Mouse (Mus musculus) neural tube, embryonic 12.5 days (tissue): ENCODE data around the gene Ccrl2. TPM values are rescaled to one million over a fixed set of nuclear protein-coding genes. Genes with fewer than 3 reads are reported as not detected.

Source experiments
- ATAC-seq: fragments of 200-750 bp; cut with Nextera tagmentation; 2 replicates; pipeline ENCODE4 v1.8.0; 2017; ENCODE audit warnings: low read depth, mild to moderate bottlenecking, moderate TSS enrichment, moderate library complexity; ENCODE audit not compliant: low FRiP score
- H3K27ac ChIP-seq: fragments of 300-500 bp; sonication (generic); 2 replicates; pipeline ENCODE4 v1.5.1; 2016
- H3K27me3 ChIP-seq: fragments of 300-500 bp; sonication (generic); replicated peaks from 2 replicates; pipeline ENCODE4 v1.6.1; 2016; ENCODE audit warnings: mild to moderate bottlenecking
- H3K36me3 ChIP-seq: fragments of 300-500 bp; sonication (generic); 2 replicates; pipeline ENCODE4 v1.6.1; 2016; ENCODE audit warnings: mild to moderate bottlenecking
- H3K4me1 ChIP-seq: fragments of 300-500 bp; sonication (generic); 2 replicates; pipeline ENCODE4 v1.6.1; 2016
- H3K4me2 ChIP-seq: fragments of 300-500 bp; sonication (generic); replicated peaks from 2 replicates; pipeline ENCODE4 v1.6.1; 2016; ENCODE audit warnings: mild to moderate bottlenecking
- H3K4me3 ChIP-seq: fragments of 300-500 bp; sonication (generic); 2 replicates; pipeline ENCODE4 v1.5.1; 2016
- H3K9ac ChIP-seq: fragments of 300-500 bp; sonication (generic); 2 replicates; pipeline ENCODE4 v1.6.1; 2016; ENCODE audit warnings: mild to moderate bottlenecking
- H3K9me3 ChIP-seq: fragments of 300-500 bp; sonication (generic); 2 replicates; pipeline ENCODE4 v1.6.1; 2016; ENCODE audit warnings: mild to moderate bottlenecking
- WGBS: fragments of 180-500 bp; shearing (Covaris S2); methylation state at CpG from one replicate; pipeline ENCODE4 v1.1.7; 2016; 5-methylcytosine and 5-hydroxymethylcytosine counted together
- polyA plus RNA-seq: library from polyadenylated mRNA; unstranded; fragments of >200 nt; fragmentation: Nextera tagmentation; extraction: Ambion mirVana; gene quantifications from 2 replicates; pipeline ENCODE4 v1.2.1, GENCODE M21; 2016

Gene Ccrl2
- polyA plus RNA-seq = 0.70 and 0.72 TPM in 2 replicates

GRCm38 (mm10) chr9:111056798-111057543, at the start of gene Ccrl2:
Ccrl2 (minus strand) TSS chr9:111057519.
- Histone ChIP-seq H3K4me3 (peak within 1 kb of the TSS; percentile 13; the same call in 1 of the 2 replicates), H3K9me3 (no peaks in the 10 kb centered on the region), H3K9ac (no peak within 1 kb of the TSS), H3K4me2 (peak within 1 kb of the TSS; percentile 17), H3K27ac (no peak within 1 kb of the TSS), H3K27me3 (no peaks in the 10 kb centered on the region), H3K36me3 (no peaks in the 10 kb centered on the region), H3K4me1 (no peaks in the 10 kb centered on the region)
- WGBS = 61% methylated on average over 17 of the region's 17 CpGs
- no peak for ATAC-seq

GRCm38 (mm10) chr9:111103893-111104292, 46.6 kb upstream of the Ccrl2 start:
- H3K9ac ChIP-seq = no peak overlapping the region
- no peaks in the 10 kb centered on the region for H3K9me3 ChIP-seq
- H3K4me2 ChIP-seq = no peak overlapping the region
- no peak for ATAC-seq
- no peak overlapping the region for H3K27ac ChIP-seq
- H3K4me3 ChIP-seq = no peak overlapping the region
- no peaks in the 10 kb centered on the region for H3K36me3 ChIP-seq
- H3K4me1 ChIP-seq = no peaks in the 10 kb centered on the region
- H3K27me3 ChIP-seq = no peaks in the 10 kb centered on the region; the same call in 1 of the 2 replicates
- 85% methylated on average over 5 of the region's 5 CpGs for WGBS

DNA sequence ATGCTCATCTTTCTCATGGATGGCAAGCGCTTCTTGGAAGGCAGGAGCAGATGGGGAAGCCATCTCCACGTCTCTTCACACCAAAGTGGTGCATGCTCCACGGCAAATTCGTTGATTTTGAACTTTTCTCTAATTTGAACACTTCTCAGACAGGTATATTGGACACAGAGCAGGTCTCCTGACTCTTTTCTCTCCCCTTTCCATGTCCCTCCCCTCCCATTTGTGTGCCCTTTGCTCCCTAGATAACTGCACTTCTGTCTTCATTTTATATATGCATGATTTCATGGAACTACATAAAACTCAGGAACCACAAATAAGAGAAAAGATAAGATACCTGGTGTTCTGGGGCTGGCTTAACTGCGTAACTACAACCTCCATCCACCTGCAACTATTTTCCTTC, 46.0 kb upstream of the Ccrl2 start:
- Histone ChIP-seq H3K27me3 (no peaks in the 10 kb centered on the region; the same call in 1 of the 2 replicates), H3K4me1 (no peaks in the 10 kb centered on the region), H3K36me3 (no peaks in the 10 kb centered on the region), H3K4me3 (no peak overlapping the region), H3K9me3 (no peaks in the 10 kb centered on the region), H3K27ac (no peak overlapping the region), H3K4me2 (no peak overlapping the region), H3K9ac (no peak overlapping the region)
- 84% methylated on average over 5 of the region's 5 CpGs for WGBS
- ATAC-seq = no peak

- Histone ChIP-seq H3K9me3 (no peaks in the 10 kb centered on the region), H3K27ac (no peak overlapping the region), H3K4me2 (no peak overlapping the region), H3K9ac (no peak overlapping the region), H3K36me3 (no peaks in the 10 kb centered on the region), H3K4me1 (no peaks in the 10 kb centered on the region), H3K4me3 (no peak overlapping the region), H3K27me3 (no peaks in the 10 kb centered on the region)
- WGBS = 91% methylated on average over 3 of the region's 3 CpGs
- no peak for ATAC-seq
These were observed 43.1 kb upstream of the Ccrl2 start for GRCm38 (mm10) chr9:111100406-111100805.

GRCm38 (mm10) chr9:111097543-111097942, 40.2 kb upstream of the Ccrl2 start:
- Histone ChIP-seq H3K4me2 (no peak overlapping the region), H3K4me3 (no peak overlapping the region)

GRCm38 (mm10) chr9:111096419-111097326, 39.4 kb upstream of the Ccrl2 start:
- Histone ChIP-seq H3K9ac (no peak overlapping the region), H3K4me2 (no peak overlapping the region), H3K4me1 (no peaks in the 10 kb centered on the region), H3K36me3 (no peaks in the 10 kb centered on the region), H3K9me3 (no peaks in the 10 kb centered on the region), H3K27ac (no peak overlapping the region), H3K27me3 (no peaks in the 10 kb centered on the region), H3K4me3 (no peak overlapping the region)
- ATAC-seq = no peak
- WGBS = 84% methylated on average over 16 of the region's 16 CpGs

More at GRCm38 (mm10) chr9:111097543-111097942, 40.2 kb upstream of the Ccrl2 start:
- 74% methylated on average over 6 of the region's 6 CpGs for WGBS
- Histone ChIP-seq H3K27ac (no peak overlapping the region), H3K36me3 (no peaks in the 10 kb centered on the region), H3K27me3 (no peaks in the 10 kb centered on the region), H3K4me1 (no peaks in the 10 kb centered on the region), H3K9ac (no peak overlapping the region), H3K9me3 (no peaks in the 10 kb centered on the region)
- no peak for ATAC-seq

DNA sequence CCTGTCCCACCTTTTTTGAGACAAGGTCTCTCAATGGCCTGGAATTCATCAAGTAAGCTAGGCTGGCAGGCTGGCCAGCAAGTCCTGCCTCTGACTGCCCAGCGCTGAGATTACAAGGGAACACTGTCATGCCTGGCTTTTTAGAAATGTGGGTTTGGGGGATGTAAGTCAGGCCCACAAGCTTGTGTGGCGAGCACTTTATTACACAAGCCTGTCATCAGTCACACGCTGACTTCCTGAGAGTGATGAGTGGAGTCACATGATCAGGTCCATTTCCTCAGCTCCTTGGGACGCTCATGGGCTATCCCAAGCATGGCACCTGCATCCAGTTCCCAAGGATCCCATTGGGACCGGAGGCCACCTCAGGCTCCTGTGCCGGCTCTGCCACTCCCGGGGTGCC, 38.4 kb upstream of the Ccrl2 start:
- 65% methylated on average over 7 of the region's 7 CpGs for WGBS
- Histone ChIP-seq H3K4me3 (no peak overlapping the region), H3K4me1 (no peaks in the 10 kb centered on the region), H3K4me2 (no peak overlapping the region), H3K9ac (no peak overlapping the region), H3K9me3 (no peaks in the 10 kb centered on the region), H3K36me3 (no peaks in the 10 kb centered on the region), H3K27me3 (no peaks in the 10 kb centered on the region), H3K27ac (no peak overlapping the region)
- no peak for ATAC-seq

- Histone ChIP-seq H3K36me3 (no peaks in the 10 kb centered on the region), H3K9me3 (no peaks in the 10 kb centered on the region), H3K4me2 (no peak overlapping the region), H3K27me3 (no peaks in the 10 kb centered on the region), H3K9ac (no peak overlapping the region), H3K27ac (no peak overlapping the region), H3K4me3 (no peak overlapping the region), H3K4me1 (no peaks in the 10 kb centered on the region)
- WGBS = 81% methylated on average over 5 of the region's 5 CpGs
- no peak for ATAC-seq
These were observed 37.3 kb upstream of the Ccrl2 start for GRCm38 (mm10) chr9:111094626-111095025.

- 36% methylated on average over 5 of the region's 5 CpGs for WGBS
These were observed 35.8 kb upstream of the Ccrl2 start for GRCm38 (mm10) chr9:111093094-111093493.

GRCm38 (mm10) chr9:111092657-111093056, 35.3 kb upstream of the Ccrl2 start:
- Histone ChIP-seq H3K9ac (no peak overlapping the region), H3K36me3 (no peaks in the 10 kb centered on the region), H3K4me3 (no peak overlapping the region), H3K9me3 (no peaks in the 10 kb centered on the region), H3K4me1 (peaks cover 8% of the 10 kb centered on the region; the same call in 1 of the 2 replicates), H3K4me2 (no peak overlapping the region), H3K27me3 (no peaks in the 10 kb centered on the region), H3K27ac (no peak overlapping the region)
- no peak for ATAC-seq
- 77% methylated on average over 9 of the region's 9 CpGs for WGBS

More at GRCm38 (mm10) chr9:111093094-111093493, 35.8 kb upstream of the Ccrl2 start:
- H3K4me2 ChIP-seq = no peak overlapping the region
- H3K4me3 ChIP-seq = no peak overlapping the region
- no peak overlapping the region for H3K9ac ChIP-seq
- no peaks in the 10 kb centered on the region for H3K27me3 ChIP-seq
- H3K27ac ChIP-seq = no peak overlapping the region
- H3K9me3 ChIP-seq = no peaks in the 10 kb centered on the region
- no peaks in the 10 kb centered on the region for H3K36me3 ChIP-seq
- H3K4me1 ChIP-seq = peaks cover 8% of the 10 kb centered on the region; the same call in 1 of the 2 replicates
- ATAC-seq = no peak

DNA sequence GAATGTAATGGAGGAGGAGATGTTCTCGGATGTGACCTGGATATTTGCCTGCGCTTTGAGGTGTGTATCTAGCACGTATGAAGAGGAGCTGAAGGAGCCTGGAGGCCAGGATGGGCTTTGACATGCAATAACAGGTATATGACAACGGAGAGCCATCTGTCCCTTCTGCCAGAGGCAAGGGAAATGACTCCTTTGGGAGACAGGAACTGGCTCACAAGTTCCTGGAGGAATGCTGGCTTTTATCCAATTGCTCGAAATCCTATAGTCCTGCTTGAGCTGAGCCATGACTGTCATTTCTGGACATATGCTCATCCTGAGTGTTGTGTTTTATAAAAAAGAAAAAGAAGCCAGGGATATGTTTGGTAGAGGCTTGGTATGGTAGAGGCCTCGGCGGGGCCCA, 31.6 kb upstream of the Ccrl2 start:
- Histone ChIP-seq H3K4me1 (peaks cover 8% of the 10 kb centered on the region; the same call in 1 of the 2 replicates), H3K27me3 (no peaks in the 10 kb centered on the region), H3K9me3 (no peaks in the 10 kb centered on the region), H3K4me2 (no peak overlapping the region), H3K36me3 (no peaks in the 10 kb centered on the region), H3K27ac (no peak overlapping the region), H3K4me3 (no peak overlapping the region), H3K9ac (no peak overlapping the region)
- WGBS = 36% methylated on average over 7 of the region's 7 CpGs
- no peak for ATAC-seq

GRCm38 (mm10) chr9:111087960-111088359, 30.6 kb upstream of the Ccrl2 start:
- H3K4me1 ChIP-seq = peaks cover 8% of the 10 kb centered on the region; the same call in 1 of the 2 replicates
- H3K9ac ChIP-seq = no peak overlapping the region
- no peak overlapping the region for H3K4me2 ChIP-seq
- no peaks in the 10 kb centered on the region for H3K9me3 ChIP-seq
- WGBS = 9% methylated on average over 5 of the region's 5 CpGs
- ATAC-seq = no peak
- no peak overlapping the region for H3K27ac ChIP-seq
- H3K36me3 ChIP-seq = no peaks in the 10 kb centered on the region
- no peak overlapping the region for H3K4me3 ChIP-seq
- H3K27me3 ChIP-seq = no peaks in the 10 kb centered on the region
